Mouse (Mus musculus): ENCODE results near the gene Slc24a3.

The Slc24a3 gene

DNA sequence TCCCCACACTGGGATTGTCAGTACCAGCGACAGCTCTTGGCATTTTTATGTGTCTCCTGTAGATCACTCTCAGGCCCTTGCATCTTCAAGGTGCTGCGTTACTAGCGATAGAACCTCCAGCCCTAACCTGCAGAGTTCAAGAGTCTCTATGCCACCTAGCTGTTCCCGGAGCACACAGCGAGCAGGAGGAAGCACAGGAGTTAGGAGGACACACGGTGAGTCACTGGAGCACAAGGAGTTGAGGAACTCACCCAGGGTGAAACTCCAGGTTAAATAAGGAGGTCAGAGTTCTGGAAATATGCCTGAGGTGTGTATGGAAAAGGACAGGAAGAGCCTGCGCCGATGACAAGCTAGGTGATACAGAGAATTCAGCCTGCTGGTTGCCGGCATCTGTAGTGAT lies 513.2 kb downstream of the Slc24a3 start:
- DNase-seq (ENCODE audit: low read depth, low spot score) = no peak

DNA sequence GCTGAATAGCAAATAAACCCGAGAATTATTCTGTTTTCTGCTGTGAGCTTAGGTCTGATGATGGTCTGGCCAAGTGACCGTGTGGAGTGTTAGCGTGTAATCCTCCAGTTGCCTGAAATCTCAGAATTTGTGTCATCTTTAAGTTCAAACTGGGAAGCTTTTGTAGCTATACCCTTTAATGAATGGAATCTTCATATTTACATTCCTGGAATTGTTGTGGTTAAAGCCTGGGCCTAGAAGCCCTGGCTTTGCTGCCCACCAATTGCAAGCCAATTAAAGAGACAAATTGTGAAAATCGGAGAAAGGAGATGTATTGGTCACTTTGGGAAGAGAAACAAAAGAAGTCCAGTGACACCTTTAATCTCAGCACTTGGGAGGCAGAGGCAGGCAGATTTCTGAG lies 514.1 kb downstream of the Slc24a3 start:
- no peak for DNase-seq (ENCODE audit: low read depth, low spot score)

DNA sequence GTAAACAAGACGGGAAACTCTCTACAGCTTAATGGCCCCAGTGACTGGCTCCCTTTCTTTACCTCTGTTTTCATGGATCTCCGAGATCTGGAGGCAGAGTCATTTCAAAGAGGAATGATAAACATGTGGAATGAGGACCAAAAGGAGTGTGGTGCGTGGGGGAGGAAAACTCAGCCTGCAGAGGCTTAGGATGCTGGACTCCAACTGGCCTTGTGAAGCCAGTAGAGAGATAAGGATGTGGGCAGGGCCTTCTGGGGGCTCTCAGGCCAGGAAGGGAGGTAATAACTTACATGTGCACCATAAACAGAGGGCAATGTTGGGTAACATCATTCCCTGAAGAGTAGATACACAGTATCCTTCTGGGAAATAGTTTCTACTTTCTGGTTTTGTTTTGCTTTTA lies 515.4 kb downstream of the Slc24a3 start:
- DNase-seq (ENCODE audit: low read depth, low spot score) = no peak

DNA sequence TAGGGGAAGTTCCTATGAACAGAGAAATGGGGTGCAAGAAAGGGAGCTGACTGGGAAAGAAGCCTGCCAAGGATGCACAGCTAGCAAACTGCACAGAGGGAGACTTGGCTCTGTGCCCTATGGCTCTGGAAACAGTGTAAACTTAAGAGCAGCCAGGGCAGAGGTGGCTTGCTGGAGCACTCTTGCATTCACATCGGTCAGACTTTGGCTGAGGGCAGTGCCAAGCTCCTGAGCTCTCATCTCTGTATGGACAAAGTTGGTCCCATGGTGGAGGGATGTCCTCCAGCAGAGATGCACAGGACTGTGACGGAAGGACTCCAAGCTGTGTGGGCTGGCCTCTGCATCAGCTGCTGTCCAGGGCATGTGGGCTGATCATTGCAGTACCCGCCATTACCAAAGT lies 516.0 kb downstream of the Slc24a3 start:
- no peak for DNase-seq (ENCODE audit: low read depth, low spot score)

DNA sequence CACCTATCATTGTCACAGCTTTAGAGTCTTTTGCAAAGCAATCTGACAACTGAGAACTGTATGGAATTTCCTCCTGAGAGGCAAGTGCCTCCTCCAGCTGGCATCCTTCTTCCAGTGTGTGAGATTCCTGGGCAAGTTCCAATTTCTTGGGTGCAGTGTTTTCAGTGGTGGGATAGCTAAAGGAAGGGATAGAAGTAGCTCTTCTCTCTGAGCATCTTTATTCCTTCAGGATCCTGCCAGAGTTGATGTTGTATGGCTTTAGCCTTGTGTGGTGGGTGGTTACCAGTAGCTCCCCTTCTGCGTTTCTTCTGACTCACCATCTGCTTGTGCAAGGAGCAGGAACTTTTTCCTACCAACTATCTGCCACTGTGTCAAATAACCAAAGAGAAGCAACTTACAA lies 516.6 kb downstream of the Slc24a3 start:
- DNase-seq (ENCODE audit: low read depth, low spot score) = no peak

DNA sequence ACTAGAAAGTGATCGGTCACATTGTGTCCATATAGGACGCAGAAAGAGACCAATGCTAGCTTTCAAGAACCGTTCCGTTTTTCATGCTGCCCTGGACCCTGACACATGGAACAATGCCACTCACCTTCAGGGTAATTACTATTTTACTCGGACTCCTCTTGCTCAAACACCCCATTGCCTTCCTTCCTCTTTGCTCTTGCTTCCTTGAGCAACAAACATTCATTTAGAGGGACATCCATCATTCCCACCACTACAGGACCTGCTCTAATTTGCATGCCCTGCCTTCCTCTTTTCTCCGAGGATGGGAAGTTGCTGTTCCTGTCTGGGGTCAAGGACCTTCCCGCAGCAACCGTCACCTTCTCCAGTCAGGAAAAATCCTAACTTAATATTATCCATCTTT lies 517.3 kb downstream of the Slc24a3 start:
- DNase-seq (ENCODE audit: low read depth, low spot score) = no peak

DNA sequence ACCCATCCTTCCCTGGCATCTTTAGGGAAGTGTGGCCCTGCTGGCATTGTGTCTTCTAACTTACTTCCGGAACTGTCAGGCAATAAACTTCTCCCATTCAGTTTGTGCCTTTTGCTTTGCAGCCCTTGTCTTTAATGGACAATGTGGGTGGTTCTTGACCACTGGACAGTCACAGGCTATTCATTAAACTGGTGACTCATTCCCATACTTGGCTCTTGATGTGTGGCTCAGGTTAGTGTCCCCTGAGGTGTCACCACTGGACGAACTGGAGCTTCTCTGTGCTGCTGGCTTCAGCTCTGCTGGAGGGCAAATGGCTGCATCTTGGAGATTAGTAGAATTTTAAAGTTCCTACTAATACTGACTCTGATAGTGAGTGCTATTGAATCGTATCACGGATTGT lies 518.5 kb downstream of the Slc24a3 start:
- DNase-seq (ENCODE audit: low read depth, low spot score) = no peak

DNA sequence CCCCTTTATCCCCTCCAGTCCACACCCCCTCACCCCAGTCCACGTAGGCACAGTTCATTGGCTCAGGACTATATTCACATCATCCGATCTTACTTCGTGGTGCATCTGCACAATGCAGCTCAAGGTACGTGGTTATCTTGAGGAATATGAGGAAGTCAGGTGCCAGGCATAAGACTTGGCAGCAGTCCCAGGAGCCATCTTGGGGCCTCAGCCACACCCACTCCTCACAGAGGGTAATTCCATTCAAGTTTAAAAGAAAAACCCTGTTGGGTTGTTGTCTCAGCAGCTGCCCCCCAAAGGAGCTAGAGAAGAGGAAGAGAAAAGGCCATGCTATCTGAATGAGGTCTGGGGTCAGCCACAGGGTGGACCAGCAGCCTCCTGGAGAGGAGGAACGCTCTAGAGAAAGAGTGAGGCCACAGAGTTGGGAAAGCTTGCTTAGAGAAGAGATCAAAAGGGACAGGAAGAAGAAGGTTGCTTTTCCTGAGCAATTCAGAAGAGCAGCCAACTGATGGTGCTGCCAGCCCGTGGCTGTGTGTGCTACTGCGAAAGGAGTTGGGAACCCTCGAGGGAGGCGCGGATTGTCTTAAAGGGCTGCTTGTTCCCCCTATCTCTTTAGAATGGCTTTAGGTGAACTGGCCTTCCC lies 523.9 kb downstream of the Slc24a3 start:
- no peak for DNase-seq (ENCODE audit: low read depth, low spot score)
